Mouse (Mus musculus): ENCODE measurements at regions not wholly inside any gene's neighbourhood (a gene's known extent, or its start where the extent isn't known, plus 50 kb on each side); places are given as distances from the start of the nearest gene placed in this dataset.

- DNase-seq (ENCODE audit: low read depth, low spot score) = no peak
- Histone ChIP-seq H3K4me1 (ENCODE audit: control insufficient read depth in 1 of 2, insufficient read depth in 2 of 2, low read length in 2 of 2) (no peaks in the 10 kb centered on the region), H3K79me2 (ENCODE audit: control insufficient read depth, insufficient read depth, low read length, poor library complexity) (no peaks in the 10 kb centered on the region), H3K27me3 (ENCODE audit: control insufficient read depth in 1 of 2, insufficient read depth in 2 of 2, low read length in 2 of 2) (no peaks in the 10 kb centered on the region), H3K4me3 (ENCODE audit: control insufficient read depth in 1 of 2, insufficient read depth in 1 of 2, low read depth in 2 of 2, low read length in 2 of 2) (no peak overlapping the region), H3K9me3 (replicated peaks; ENCODE audit: insufficient read depth, low read length) (no peaks in the 10 kb centered on the region), H3K9ac (ENCODE audit: control insufficient read depth, low read depth, low read length, poor library complexity, severe bottlenecking) (no peak overlapping the region), H3K36me3 (ENCODE audit: control insufficient read depth in 1 of 2, insufficient read depth in 2 of 2, low read length in 2 of 2) (no peaks in the 10 kb centered on the region), H3K27ac (ENCODE audit: control insufficient read depth, low read depth, low read length) (no peak overlapping the region)
- TF ChIP-seq HCFC1 (IDR thresholded peaks at IDR 0.05; ENCODE audit: low read depth, low read length) (no peak), CHD1 (IDR thresholded peaks at IDR 0.05; ENCODE audit: low read depth, low read length) (no peak), POLR2AphosphoS5 (IDR thresholded peaks at IDR 0.05; ENCODE audit: borderline replicate concordance, low read depth, low read length) (no peak), JUND (IDR thresholded peaks at IDR 0.05; ENCODE audit: low read depth, low read length) (no peak)
Observed at GRCm38 (mm10) chr8:116343534-116343933, 161.2 kb upstream of the Dynlrb2 start.

GRCm38 (mm10) chr8:116334772-116335171 lies 170.0 kb upstream of the Dynlrb2 start:
- TF ChIP-seq UBTF (IDR thresholded peaks at IDR 0.05; ENCODE audit: borderline replicate concordance, insufficient read depth, low read depth, low read length) (no peak), TBP (IDR thresholded peaks at IDR 0.05; ENCODE audit: low read depth, low read length) (no peak), BHLHE40 (IDR thresholded peaks at IDR 0.05; ENCODE audit: borderline replicate concordance, low read depth, low read length) (no peak), JUND (IDR thresholded peaks at IDR 0.05; ENCODE audit: low read depth, low read length) (no peak), GABPA (IDR thresholded peaks at IDR 0.05; ENCODE audit: low read depth, low read length) (no peak), POLR2AphosphoS5 (IDR thresholded peaks at IDR 0.05; ENCODE audit: borderline replicate concordance, low read depth, low read length) (no peak), POLR2AphosphoS2 (IDR thresholded peaks at IDR 0.05; ENCODE audit: low read length) (no peak), NELFE (IDR thresholded peaks at IDR 0.05; ENCODE audit: low read depth, low read length) (no peak), MAFK (IDR thresholded peaks at IDR 0.05; ENCODE audit: borderline replicate concordance, low read depth, low read length) (no peak), POLR2A (IDR thresholded peaks at IDR 0.05; ENCODE audit: control insufficient read depth in 1 of 2, insufficient read depth in 1 of 2, low read depth in 1 of 2, low read length in 2 of 2, poor library complexity in 1 of 2) (no peak), MXI1 (IDR thresholded peaks at IDR 0.05; ENCODE audit: low read depth, low read length) (no peak), ZMIZ1 (IDR thresholded peaks at IDR 0.05; ENCODE audit: low read depth, low read length) (no peak), MYC (IDR thresholded peaks at IDR 0.05; ENCODE audit: low read depth, low read length) (no peak), ELF1 (IDR thresholded peaks at IDR 0.05; ENCODE audit: low read depth, low read length) (no peak), HCFC1 (IDR thresholded peaks at IDR 0.05; ENCODE audit: low read depth, low read length) (no peak)
- Histone ChIP-seq H3K36me3 (ENCODE audit: control insufficient read depth in 1 of 2, insufficient read depth in 2 of 2, low read length in 2 of 2) (no peaks in the 10 kb centered on the region), H3K27ac (ENCODE audit: control insufficient read depth, low read depth, low read length) (no peak overlapping the region), H3K9me3 (replicated peaks; ENCODE audit: insufficient read depth, low read length) (no peaks in the 10 kb centered on the region), H3K27me3 (ENCODE audit: control insufficient read depth in 1 of 2, insufficient read depth in 2 of 2, low read length in 2 of 2) (no peaks in the 10 kb centered on the region), H3K4me3 (ENCODE audit: control insufficient read depth in 1 of 2, insufficient read depth in 1 of 2, low read depth in 2 of 2, low read length in 2 of 2) (no peak overlapping the region), H3K4me1 (ENCODE audit: control insufficient read depth in 1 of 2, insufficient read depth in 2 of 2, low read length in 2 of 2) (no peaks in the 10 kb centered on the region), H3K79me2 (ENCODE audit: control insufficient read depth, insufficient read depth, low read length, poor library complexity) (no peaks in the 10 kb centered on the region), H3K9ac (ENCODE audit: control insufficient read depth, low read depth, low read length, poor library complexity, severe bottlenecking) (no peak overlapping the region)
- no peak for DNase-seq (ENCODE audit: low read depth, low spot score)

All from MEL (cell line).